Mouse (Mus musculus) C2C12 (cell line): Measurements from ENCODE around the gene Golga4. TPM values are rescaled to one million over a fixed set of nuclear protein-coding genes. Genes with fewer than 3 reads are reported as not detected.
A peak's percentile ranks its signal among the peaks of the same experiment; 100 is the strongest.

ENCODE experiments used
- H3K27me3 ChIP-seq: one replicate; pipeline ENCODE4 v1.6.1; 2011; ENCODE audit not compliant: control insufficient read depth, insufficient read depth, insufficient read length
- H3K36me3 ChIP-seq: one replicate; pipeline ENCODE4 v1.6.1; 2011; ENCODE audit not compliant: control insufficient read depth, insufficient read depth
- H3K4me3 ChIP-seq: one replicate; pipeline ENCODE4 v1.5.1; 2011; ENCODE audit warnings: mild to moderate bottlenecking, control low read depth; ENCODE audit not compliant: poor library complexity, insufficient read depth, severe bottlenecking
- H3K79me2 ChIP-seq: one replicate; pipeline ENCODE4 v1.6.1; 2011; ENCODE audit not compliant: control insufficient read depth, insufficient read depth
- H3K79me3 ChIP-seq: one replicate; pipeline ENCODE4 v1.6.1; 2011; ENCODE audit warnings: low read depth, control low read depth
- H3ac ChIP-seq: one replicate; pipeline ENCODE3; 2011; ENCODE audit warnings: low read depth; ENCODE audit not compliant: control insufficient read depth, insufficient read length
- CEBPB ChIP-seq: IDR thresholded peaks from one replicate; pipeline ENCODE4 v1.6.1; 2011; ENCODE audit warnings: low read depth, mild to moderate bottlenecking, control low read depth, moderate library complexity
- CTCF ChIP-seq: IDR thresholded peaks from one replicate; pipeline ENCODE4 v1.5.1; 2011; ENCODE audit not compliant: control insufficient read depth, insufficient read depth, insufficient read length
- FOSL1 ChIP-seq: IDR thresholded peaks from one replicate; pipeline ENCODE4 v1.8.0; 2011; ENCODE audit warnings: mild to moderate bottlenecking, low read length; ENCODE audit not compliant: poor library complexity, insufficient read depth, severe bottlenecking
- MAX ChIP-seq: IDR thresholded peaks from one replicate; pipeline ENCODE4 v1.6.1; 2011; ENCODE audit warnings: mild to moderate bottlenecking, control low read depth
- MYOD1 ChIP-seq: IDR thresholded peaks from one replicate; pipeline ENCODE4 v1.6.1; 2011; ENCODE audit warnings: low read depth; ENCODE audit not compliant: control insufficient read depth, insufficient read length
- MYOG ChIP-seq: IDR thresholded peaks from one replicate; pipeline ENCODE4 v1.6.1; 2011; ENCODE audit not compliant: control insufficient read depth, insufficient read length; ENCODE audit errors: extremely low read depth
- USF1 ChIP-seq: IDR thresholded peaks from one replicate; pipeline ENCODE4 v1.6.1; 2011; ENCODE audit warnings: low read depth, mild to moderate bottlenecking, control low read depth, moderate library complexity
- long read RNA-seq, 2 experiments: library from polyadenylated mRNA; unstranded; transcript quantifications; one replicate each; pipeline ENCODE4 v2.0.0; 2019 to 2020
- polyA plus RNA-seq: library from polyadenylated mRNA; unstranded; fragments of >200 nt; fragmentation: generic; extraction: Trizol; gene quantifications from one replicate; pipeline ENCODE4 v1.2.1, GENCODE M21; 2012; ENCODE audit warnings: missing spikeins

The Golga4 gene
- 9.9 TPM for polyA plus RNA-seq
- long read RNA-seq, experiment 1, partial matches to known transcripts, result 10 of 18 reads
- long read RNA-seq, experiment 1, other reads (novel, unspliced or antisense), result 8 of 18 reads
- long read RNA-seq, experiment 2, full-length matches to known transcripts, result 1 of 24 reads
- long read RNA-seq, experiment 2, partial matches to known transcripts, result 13 of 24 reads
- long read RNA-seq, experiment 2, other reads (novel, unspliced or antisense), result 10 of 24 reads

- Histone ChIP-seq H3K79me2 (peaks cover 49% of the 10 kb centered on the region), H3K79me3 (peaks cover 34% of the 10 kb centered on the region), H3K4me3 (peak within 1 kb of the TSS; percentile 72), H3K27me3 (no peaks in the 10 kb centered on the region), H3K36me3 (no peaks in the 10 kb centered on the region), H3ac (peak within 1 kb of the TSS; percentile 74)
- TF ChIP-seq CEBPB (no peak), MYOG (no peak), USF1 (no peak), MYOD1 (no peak), CTCF (no peak), FOSL1 (no peak), MAX (no peak)
Observed at GRCm38 (mm10) chr9:118506020-118506403, at the start of gene Golga4. Gene Golga4, plus strand, starts transcription at chr9:118506267.

- TF ChIP-seq MAX (no peak), USF1 (no peak), MYOG (no peak), MYOD1 (no peak), FOSL1 (no peak), CEBPB (no peak), CTCF (no peak)
- Histone ChIP-seq H3K79me2 (no peaks in the 10 kb centered on the region), H3K79me3 (no peaks in the 10 kb centered on the region), H3K36me3 (no peaks in the 10 kb centered on the region), H3K4me3 (no peak overlapping the region), H3K27me3 (no peaks in the 10 kb centered on the region), H3ac (no peak overlapping the region)
Observed at GRCm38 (mm10) chr9:118456405-118456804, 49.7 kb upstream of the Golga4 start.

- Histone ChIP-seq H3ac (no peak overlapping the region), H3K27me3 (no peaks in the 10 kb centered on the region), H3K36me3 (no peaks in the 10 kb centered on the region), H3K79me2 (no peaks in the 10 kb centered on the region), H3K4me3 (no peak overlapping the region), H3K79me3 (no peaks in the 10 kb centered on the region)
- TF ChIP-seq USF1, result no peak
- TF ChIP-seq MAX, result no peak
Observed at GRCm38 (mm10) chr9:118458039-118458438, 48.0 kb upstream of the Golga4 start.

GRCm38 (mm10) chr9:118464031-118464430, 42.0 kb upstream of the Golga4 start:
- no peak for TF ChIP-seq MYOD1
- TF ChIP-seq USF1, result no peak
- TF ChIP-seq CEBPB, result no peak
- TF ChIP-seq CTCF, result no peak
- no peak for TF ChIP-seq MYOG
- no peak for TF ChIP-seq MAX
- no peak for TF ChIP-seq FOSL1
- H3K4me3 ChIP-seq, result no peak overlapping the region
- no peak overlapping the region for H3ac ChIP-seq
- H3K79me3 ChIP-seq, result no peaks in the 10 kb centered on the region
- no peaks in the 10 kb centered on the region for H3K27me3 ChIP-seq
- no peaks in the 10 kb centered on the region for H3K36me3 ChIP-seq
- H3K79me2 ChIP-seq, result no peaks in the 10 kb centered on the region

- TF ChIP-seq CTCF, result no peak
- TF ChIP-seq USF1, result no peak
- TF ChIP-seq MAX, result no peak
- TF ChIP-seq MYOD1, result no peak
- no peak for TF ChIP-seq MYOG
- TF ChIP-seq CEBPB, result no peak
- TF ChIP-seq FOSL1, result no peak
- Histone ChIP-seq H3K79me3 (no peaks in the 10 kb centered on the region), H3ac (no peak overlapping the region), H3K79me2 (no peaks in the 10 kb centered on the region), H3K27me3 (peaks cover 5% of the 10 kb centered on the region), H3K4me3 (no peak overlapping the region), H3K36me3 (no peaks in the 10 kb centered on the region)
Observed at GRCm38 (mm10) chr9:118468301-118468700, 37.8 kb upstream of the Golga4 start.

- no peak overlapping the region for H3K4me3 ChIP-seq
- no peak overlapping the region for H3ac ChIP-seq
- H3K79me2 ChIP-seq, result no peaks in the 10 kb centered on the region
- no peaks in the 10 kb centered on the region for H3K36me3 ChIP-seq
- H3K79me3 ChIP-seq, result no peaks in the 10 kb centered on the region
- peaks cover 5% of the 10 kb centered on the region for H3K27me3 ChIP-seq
- TF ChIP-seq MYOG, result no peak
- no peak for TF ChIP-seq CTCF
- TF ChIP-seq MAX, result no peak
- TF ChIP-seq MYOD1, result no peak
- TF ChIP-seq CEBPB, result no peak
- TF ChIP-seq FOSL1, result no peak
- TF ChIP-seq USF1, result no peak
Observed at GRCm38 (mm10) chr9:118469272-118469671, 36.8 kb upstream of the Golga4 start.
